Mouse (Mus musculus): ENCODE data around the gene Tns3. TPM values are rescaled to one million over a fixed set of nuclear protein-coding genes. Genes with fewer than 3 reads are reported as not detected.

Tns3 gene
- polyA plus RNA-seq, 1 experiment from 2014 or later = 31.5 TPM

DNA sequence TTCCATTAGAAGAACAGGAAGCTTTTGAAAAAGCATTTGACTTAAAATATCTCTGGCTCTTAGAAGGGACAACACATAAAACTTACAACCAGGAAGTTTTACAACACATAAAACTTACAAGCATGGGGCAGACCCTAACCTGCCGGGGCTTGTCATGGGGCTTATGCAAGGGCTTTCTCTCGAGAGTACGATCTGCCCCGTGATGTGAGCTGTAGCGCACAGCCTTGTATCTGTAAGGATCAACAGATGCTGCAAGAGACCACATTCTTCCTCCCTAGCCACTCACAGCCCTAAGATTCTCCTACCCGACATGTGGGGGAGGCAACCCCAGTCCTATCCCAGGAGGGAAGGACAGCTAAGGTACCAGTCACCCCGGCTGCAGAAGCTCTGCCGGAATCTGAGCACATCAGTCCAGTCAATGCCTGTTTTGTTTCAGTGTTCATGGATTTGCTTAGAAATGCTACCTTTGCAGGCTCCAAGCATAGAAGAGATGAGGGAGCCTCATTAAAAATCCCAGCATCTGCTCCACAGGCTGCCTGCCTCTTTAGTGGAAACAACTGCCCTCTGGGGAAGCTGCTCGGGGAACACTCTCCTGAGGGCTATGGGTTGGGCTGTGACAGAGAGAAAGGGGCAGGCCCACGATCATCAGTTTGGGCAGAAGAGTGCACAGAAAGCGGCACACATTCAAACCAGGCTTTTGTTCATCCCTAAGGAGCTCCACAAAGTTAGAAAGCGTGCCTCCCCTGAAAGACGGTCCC is 196.8 kb downstream of the Tns3 start:
- Histone ChIP-seq H3K9me3 (ENCODE audit: low read length) (no peaks in the 10 kb centered on the region), H3K27ac (ENCODE audit: low read length) (peak overlapping the region; percentile 95), H3K9ac (replicated peaks; ENCODE audit: low read length) (peak overlapping the region; percentile 79), H3K27me3 (ENCODE audit: insufficient read depth, low read length) (no peaks in the 10 kb centered on the region), H3K4me3 (ENCODE audit: low read length) (peak overlapping the region; percentile 57), H3K36me3 (ENCODE audit: insufficient read depth, low read length) (peaks cover 7% of the 10 kb centered on the region), H3K4me2 (replicated peaks; ENCODE audit: low read depth, low read length) (peak overlapping the region; percentile 89), H3K4me1 (ENCODE audit: insufficient read depth, low read length) (peaks cover 45% of the 10 kb centered on the region)
- 10% methylated on average over 13 of the region's 13 CpGs for WGBS
- peak; percentile 21 for ATAC-seq (ENCODE audit: low FRiP score, low TSS enrichment)

DNA sequence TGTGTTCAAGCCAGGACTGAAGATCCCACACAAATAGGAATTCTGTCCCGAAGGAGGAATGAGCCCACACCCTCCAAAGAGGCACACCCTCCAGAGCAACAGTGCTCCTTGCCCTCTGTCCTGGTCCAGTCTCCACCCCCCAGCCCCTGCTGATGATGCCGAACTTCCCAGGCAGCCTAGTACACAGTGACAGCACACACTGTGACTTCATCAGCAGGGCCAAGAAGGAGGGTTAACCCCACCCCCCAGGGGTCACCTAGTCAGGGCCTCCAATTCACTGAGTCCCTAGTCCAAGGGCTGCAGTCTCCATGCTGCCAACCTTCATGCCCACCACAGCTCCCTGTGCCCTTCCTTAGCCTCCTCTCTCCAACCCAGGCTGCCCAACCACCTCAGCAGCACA is 200.5 kb downstream of the Tns3 start:
- Histone ChIP-seq H3K4me2 (replicated peaks; ENCODE audit: low read depth, low read length) (no peak overlapping the region), H3K27me3 (ENCODE audit: insufficient read depth, low read length) (no peaks in the 10 kb centered on the region), H3K9ac (replicated peaks; ENCODE audit: low read length) (no peak overlapping the region), H3K36me3 (ENCODE audit: insufficient read depth, low read length) (peaks cover 18% of the 10 kb centered on the region), H3K4me3 (ENCODE audit: low read length) (no peak overlapping the region), H3K4me1 (ENCODE audit: insufficient read depth, low read length) (peaks cover 38% of the 10 kb centered on the region), H3K9me3 (ENCODE audit: low read length) (no peaks in the 10 kb centered on the region), H3K27ac (ENCODE audit: low read length) (no peak overlapping the region)
- ATAC-seq (ENCODE audit: low FRiP score, low TSS enrichment) = no peak
- WGBS = 71% methylated on average over 2 of the region's 2 CpGs

DNA sequence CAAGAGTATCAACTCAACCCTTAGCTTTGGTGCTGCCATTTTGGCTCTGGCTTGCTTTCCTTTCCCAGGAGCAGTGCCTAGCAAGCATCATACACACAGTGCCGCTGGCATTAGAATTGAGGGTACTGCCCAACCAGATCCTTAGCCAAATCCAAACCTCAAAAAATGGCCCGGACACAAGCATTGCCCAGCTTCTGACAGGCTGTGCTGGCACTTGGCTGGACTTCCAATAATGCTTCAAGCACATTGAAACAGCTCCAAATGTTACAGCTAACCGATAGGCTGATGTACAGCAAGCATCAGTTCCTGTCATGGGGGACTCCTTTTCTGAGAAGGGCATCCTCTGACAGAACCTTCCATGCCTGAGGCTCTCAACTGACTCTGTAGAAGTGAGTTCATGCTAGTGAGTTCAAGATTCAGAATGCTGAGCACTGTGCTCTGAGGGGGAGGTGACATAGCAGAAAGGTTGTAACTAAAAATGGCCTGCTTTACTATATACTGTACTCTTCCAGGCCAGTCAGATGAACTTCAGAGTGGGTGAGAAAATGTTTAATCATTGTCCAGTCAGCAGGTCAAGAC is 201.4 kb downstream of the Tns3 start:
- H3K27me3 ChIP-seq (ENCODE audit: insufficient read depth, low read length) = no peaks in the 10 kb centered on the region
- no peak overlapping the region for H3K4me2 ChIP-seq (replicated peaks; ENCODE audit: low read depth, low read length)
- no peaks in the 10 kb centered on the region for H3K9me3 ChIP-seq (ENCODE audit: low read length)
- H3K9ac ChIP-seq (replicated peaks; ENCODE audit: low read length) = no peak overlapping the region
- H3K4me1 ChIP-seq (ENCODE audit: insufficient read depth, low read length) = peaks cover 39% of the 10 kb centered on the region
- whole genome bisulfite sequencing = 97% methylated on average over 3 of the region's 3 CpGs
- H3K27ac ChIP-seq (ENCODE audit: low read length) = no peak overlapping the region
- no peak overlapping the region for H3K4me3 ChIP-seq (ENCODE audit: low read length)
- peaks cover 18% of the 10 kb centered on the region for H3K36me3 ChIP-seq (ENCODE audit: insufficient read depth, low read length)
- no peak for ATAC-seq (ENCODE audit: low FRiP score, low TSS enrichment)

DNA sequence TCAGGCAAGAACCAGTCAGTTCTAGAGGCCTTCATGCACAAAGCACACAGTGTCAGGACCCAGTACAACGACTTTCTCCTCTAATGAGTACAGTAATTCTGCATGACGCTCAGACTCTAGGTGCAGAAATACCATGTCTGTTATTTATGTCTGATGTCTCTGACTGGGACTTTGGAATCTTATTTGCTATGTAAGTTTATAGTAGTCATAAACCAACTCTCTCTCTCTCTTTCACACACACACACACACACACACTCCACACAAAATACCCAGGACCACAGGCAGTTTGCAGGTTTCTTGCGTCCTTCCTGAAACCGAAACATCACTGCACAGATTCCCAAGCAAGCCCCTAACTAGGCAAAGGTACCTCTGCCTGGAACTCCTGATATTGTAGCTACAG is 203.5 kb downstream of the Tns3 start:
- Histone ChIP-seq H3K9ac (replicated peaks; ENCODE audit: low read length) (no peak overlapping the region), H3K27me3 (ENCODE audit: insufficient read depth, low read length) (no peaks in the 10 kb centered on the region), H3K9me3 (ENCODE audit: low read length) (no peaks in the 10 kb centered on the region), H3K4me3 (ENCODE audit: low read length) (no peak overlapping the region), H3K4me1 (ENCODE audit: insufficient read depth, low read length) (peaks cover 39% of the 10 kb centered on the region), H3K36me3 (ENCODE audit: insufficient read depth, low read length) (peaks cover 18% of the 10 kb centered on the region), H3K4me2 (replicated peaks; ENCODE audit: low read depth, low read length) (no peak overlapping the region), H3K27ac (ENCODE audit: low read length) (no peak overlapping the region)
- ATAC-seq (ENCODE audit: low FRiP score, low TSS enrichment) = no peak
- WGBS = 84% methylated on average over 4 of the region's 4 CpGs

DNA sequence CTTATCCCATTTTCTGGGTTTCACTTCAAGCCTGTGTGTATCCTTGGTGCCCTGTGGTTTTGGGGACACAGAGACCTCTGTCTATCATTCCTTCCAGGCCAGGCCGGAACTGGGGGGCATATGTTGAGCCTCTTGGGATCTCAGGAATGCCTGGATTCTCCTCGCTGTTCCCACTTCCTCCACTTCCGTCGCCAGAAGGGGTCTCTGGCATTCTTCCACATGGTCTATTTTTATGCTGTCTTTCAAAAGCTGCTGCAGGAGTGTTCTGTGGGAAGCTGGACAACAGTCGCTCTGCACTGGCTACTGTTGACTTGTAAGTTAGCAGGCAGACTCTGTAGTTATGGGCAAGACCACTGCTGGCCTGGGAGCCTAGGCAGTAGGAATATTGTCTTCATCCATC is 206.4 kb downstream of the Tns3 start:
- no peaks in the 10 kb centered on the region for H3K27me3 ChIP-seq (ENCODE audit: insufficient read depth, low read length)
- H3K9me3 ChIP-seq (ENCODE audit: low read length) = no peaks in the 10 kb centered on the region
- peak; percentile 58; the same call in 1 of the 2 replicates for ATAC-seq (ENCODE audit: low FRiP score, low TSS enrichment)
- H3K4me3 ChIP-seq (ENCODE audit: low read length) = no peak overlapping the region
- WGBS = 34% methylated on average over 5 of the region's 5 CpGs
- H3K36me3 ChIP-seq (ENCODE audit: insufficient read depth, low read length) = peaks cover 14% of the 10 kb centered on the region
- peaks cover 43% of the 10 kb centered on the region for H3K4me1 ChIP-seq (ENCODE audit: insufficient read depth, low read length)
- H3K9ac ChIP-seq (replicated peaks; ENCODE audit: low read length) = 0 out of 2 replicates have a peak overlapping the region, but pooled peaks have one; percentile 18
- no peak overlapping the region for H3K4me2 ChIP-seq (replicated peaks; ENCODE audit: low read depth, low read length)
- H3K27ac ChIP-seq (ENCODE audit: low read length) = peak overlapping the region; percentile 59

DNA sequence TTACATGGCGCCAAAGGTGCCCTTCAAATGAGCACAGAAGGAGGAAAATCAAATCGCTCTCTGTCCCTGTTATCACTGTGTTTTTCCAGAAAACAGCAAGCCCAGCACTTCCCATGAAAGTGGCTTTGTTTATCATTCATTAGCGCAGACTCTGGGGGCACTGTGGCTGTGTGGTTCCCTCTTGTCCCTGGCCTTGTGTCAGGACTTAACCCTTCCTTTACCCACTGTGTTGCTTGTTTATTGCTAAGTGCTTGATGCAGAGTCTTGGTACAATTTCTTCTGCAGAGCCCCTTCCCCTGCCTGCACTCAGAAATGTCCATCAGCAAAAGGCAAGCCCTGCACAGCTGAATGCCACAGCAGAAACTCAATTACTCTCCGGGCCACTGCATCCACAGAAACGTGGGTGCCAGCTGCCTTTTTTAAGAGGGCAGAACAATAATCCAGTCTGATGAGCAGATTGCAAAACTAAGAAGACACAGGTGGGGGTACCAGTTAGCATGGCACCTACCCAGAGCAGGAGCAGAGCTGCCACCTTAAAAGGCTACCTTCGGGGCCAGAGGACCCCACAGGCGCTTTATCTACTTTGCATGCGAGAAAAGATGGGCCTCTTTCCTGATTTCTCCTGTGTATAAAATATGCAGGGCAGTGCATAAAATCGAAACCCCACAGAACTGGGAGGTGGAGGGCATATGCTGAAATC is 207.6 kb downstream of the Tns3 start:
- no peak for ATAC-seq (ENCODE audit: low FRiP score, low TSS enrichment)

DNA sequence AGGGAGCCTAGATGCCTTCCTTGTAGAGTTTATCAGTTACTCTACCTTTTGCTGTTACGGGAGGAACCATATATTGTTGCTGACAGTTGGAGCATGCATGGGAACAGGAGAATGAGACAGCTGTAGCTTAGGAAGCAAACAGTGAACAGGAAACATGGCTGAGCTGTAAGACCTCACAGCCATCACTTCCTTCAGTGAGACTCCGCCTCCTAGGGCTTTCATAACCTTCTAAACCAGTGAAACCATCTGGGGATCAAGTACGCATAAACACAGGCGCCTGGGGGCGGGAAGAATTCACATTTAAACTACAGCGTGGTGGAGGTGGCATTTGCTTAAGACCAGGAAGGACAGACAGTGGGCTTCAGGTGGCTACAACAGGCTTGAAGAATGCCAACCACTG is 208.7 kb downstream of the Tns3 start:
- no peak overlapping the region for H3K27ac ChIP-seq (ENCODE audit: low read length)
- ATAC-seq (ENCODE audit: low FRiP score, low TSS enrichment) = no peak
- 84% methylated on average over 6 of the region's 6 CpGs for WGBS
- peaks cover 43% of the 10 kb centered on the region for H3K4me1 ChIP-seq (ENCODE audit: insufficient read depth, low read length)
- no peak overlapping the region for H3K4me2 ChIP-seq (replicated peaks; ENCODE audit: low read depth, low read length)
- H3K4me3 ChIP-seq (ENCODE audit: low read length) = no peak overlapping the region
- no peaks in the 10 kb centered on the region for H3K27me3 ChIP-seq (ENCODE audit: insufficient read depth, low read length)
- peaks cover 20% of the 10 kb centered on the region for H3K36me3 ChIP-seq (ENCODE audit: insufficient read depth, low read length)
- no peaks in the 10 kb centered on the region for H3K9me3 ChIP-seq (ENCODE audit: low read length)
- no peak overlapping the region for H3K9ac ChIP-seq (replicated peaks; ENCODE audit: low read length)

More for the DNA sequence above, 207.6 kb downstream of the Tns3 start:
- H3K36me3 ChIP-seq (ENCODE audit: insufficient read depth, low read length) = peaks cover 12% of the 10 kb centered on the region; the same call in 1 of the 2 replicates
- no peaks in the 10 kb centered on the region for H3K9me3 ChIP-seq (ENCODE audit: low read length)
- WGBS = 70% methylated on average over 9 of the region's 9 CpGs
- H3K9ac ChIP-seq (replicated peaks; ENCODE audit: low read length) = no peak overlapping the region
- peak overlapping the region; percentile 59; the same call in 1 of the 2 replicates for H3K27ac ChIP-seq (ENCODE audit: low read length)
- H3K4me2 ChIP-seq (replicated peaks; ENCODE audit: low read depth, low read length) = no peak overlapping the region
- no peak overlapping the region for H3K4me3 ChIP-seq (ENCODE audit: low read length)
- peaks cover 43% of the 10 kb centered on the region for H3K4me1 ChIP-seq (ENCODE audit: insufficient read depth, low read length)
- H3K27me3 ChIP-seq (ENCODE audit: insufficient read depth, low read length) = no peaks in the 10 kb centered on the region

DNA sequence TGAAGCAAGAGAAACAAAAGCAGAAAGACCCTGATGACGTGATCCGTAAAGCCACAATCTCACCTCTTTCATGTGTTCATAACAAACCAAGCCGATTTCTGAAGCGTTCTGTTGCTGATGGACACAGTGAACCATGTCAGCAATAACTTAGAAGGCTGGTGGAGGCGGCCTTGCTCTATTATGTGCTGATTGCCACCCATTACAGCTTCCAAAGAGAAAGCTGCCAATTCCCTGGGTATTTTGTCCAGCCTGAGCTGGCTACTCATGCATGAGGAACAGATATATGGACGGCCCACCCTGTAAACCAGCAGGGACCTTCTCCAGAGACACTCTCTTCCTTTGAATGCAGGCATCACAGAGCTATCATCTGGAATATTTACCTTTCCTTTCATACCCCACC is 211.1 kb downstream of the Tns3 start:
- Histone ChIP-seq H3K4me1 (ENCODE audit: insufficient read depth, low read length) (peaks cover 29% of the 10 kb centered on the region), H3K4me3 (ENCODE audit: low read length) (no peak overlapping the region), H3K27ac (ENCODE audit: low read length) (no peak overlapping the region), H3K27me3 (ENCODE audit: insufficient read depth, low read length) (no peaks in the 10 kb centered on the region), H3K9me3 (ENCODE audit: low read length) (no peaks in the 10 kb centered on the region), H3K4me2 (replicated peaks; ENCODE audit: low read depth, low read length) (no peak overlapping the region), H3K36me3 (ENCODE audit: insufficient read depth, low read length) (peaks cover 40% of the 10 kb centered on the region), H3K9ac (replicated peaks; ENCODE audit: low read length) (no peak overlapping the region)
- 61% methylated on average over 6 of the region's 6 CpGs for WGBS
- no peak for ATAC-seq (ENCODE audit: low FRiP score, low TSS enrichment)

DNA sequence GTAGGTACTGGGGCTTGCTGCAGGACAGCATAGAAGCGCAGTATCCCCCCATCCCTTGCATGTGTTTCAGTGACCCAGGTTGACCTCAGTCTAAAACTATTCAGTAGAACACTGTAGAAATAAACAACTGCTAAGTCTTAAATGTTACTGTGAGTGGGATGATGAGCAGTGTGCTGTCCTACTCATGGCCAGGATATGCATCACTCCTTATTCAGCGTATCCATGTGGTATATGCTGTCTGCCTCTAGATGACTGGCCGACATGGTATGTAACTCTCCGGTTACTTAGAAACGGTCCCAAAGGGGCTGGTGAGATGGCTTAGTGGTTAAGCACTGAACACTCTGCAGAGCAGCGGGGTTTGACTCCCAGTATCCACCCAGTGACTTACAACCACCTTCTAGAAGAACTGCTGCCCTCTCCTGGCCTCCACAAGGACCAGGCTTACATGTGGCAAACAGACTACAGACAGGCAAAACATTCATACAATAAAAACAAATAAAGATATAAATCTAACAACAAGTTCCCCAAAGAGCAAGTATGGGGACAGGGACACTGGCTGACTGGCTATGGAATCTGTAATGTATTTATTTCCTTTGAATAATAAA is 212.6 kb downstream of the Tns3 start:
- no peaks in the 10 kb centered on the region for H3K9me3 ChIP-seq (ENCODE audit: low read length)
- no peak overlapping the region for H3K9ac ChIP-seq (replicated peaks; ENCODE audit: low read length)
- 91% methylated on average over 6 of the region's 6 CpGs for WGBS
- ATAC-seq (ENCODE audit: low FRiP score, low TSS enrichment) = 0 out of 2 replicates have a peak, but pooled peaks have one; percentile 19
- peaks cover 15% of the 10 kb centered on the region for H3K4me1 ChIP-seq (ENCODE audit: insufficient read depth, low read length)
- H3K36me3 ChIP-seq (ENCODE audit: insufficient read depth, low read length) = peaks cover 49% of the 10 kb centered on the region
- no peak overlapping the region for H3K27ac ChIP-seq (ENCODE audit: low read length)
- H3K27me3 ChIP-seq (ENCODE audit: insufficient read depth, low read length) = no peaks in the 10 kb centered on the region
- H3K4me2 ChIP-seq (replicated peaks; ENCODE audit: low read depth, low read length) = no peak overlapping the region
- H3K4me3 ChIP-seq (ENCODE audit: low read length) = no peak overlapping the region
